Mouse (Mus musculus): ENCODE measurements around the gene Parp11. TPM values are rescaled to one million over a fixed set of nuclear protein-coding genes. Genes with fewer than 3 reads are reported as not detected.

Gene Parp11
- polyA plus RNA-seq, 1 experiment from 2014 or later: 5.7 TPM

DNA sequence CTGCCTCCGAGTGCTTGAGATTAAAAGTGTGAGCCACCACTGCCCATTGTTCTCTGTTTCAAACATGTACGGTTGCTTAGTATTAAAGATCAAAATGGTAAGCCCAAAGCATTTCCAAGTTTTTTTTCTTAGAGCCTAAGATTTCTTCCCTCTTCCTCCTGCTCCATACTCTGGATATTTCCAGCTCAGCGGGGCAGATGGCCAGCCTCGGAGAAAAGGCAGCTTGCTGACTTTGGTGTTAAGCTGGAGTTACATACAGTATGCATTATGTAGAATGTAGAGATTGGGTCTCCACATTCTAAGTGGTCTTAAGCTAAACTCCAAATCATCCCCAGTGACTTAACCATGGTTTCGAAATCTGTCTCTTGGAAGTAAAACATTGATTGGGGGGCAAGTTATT is 21.5 kb upstream of the Parp11 start:
- H3K4me1 ChIP-seq (ENCODE audit: control insufficient read depth, low read depth, low read length): no peaks in the 10 kb centered on the region
- no peak overlapping the region for H3K4me3 ChIP-seq (ENCODE audit: low read depth, low read length)
- no peak overlapping the region for H3K4me2 ChIP-seq (ENCODE audit: low read depth, low read length)
- WGBS (ENCODE audit: insufficient replicate concordance): 61% methylated on average over 5 of the region's 5 CpGs
- no peaks in the 10 kb centered on the region for H3K36me3 ChIP-seq (ENCODE audit: control insufficient read depth, insufficient read depth)
- H3K27me3 ChIP-seq (ENCODE audit: control insufficient read depth, insufficient read depth, low read depth, low read length): no peaks in the 10 kb centered on the region; the same call in none of the 2 replicates
- no peak overlapping the region for H3K27ac ChIP-seq (ENCODE audit: low read length)
- no peak overlapping the region for H3K9ac ChIP-seq (ENCODE audit: low read depth, low read length)
- no peaks in the 10 kb centered on the region for H3K9me3 ChIP-seq (replicated peaks; ENCODE audit: control insufficient read depth, low read length)
- ATAC-seq (ENCODE audit: low read depth): no peak

DNA sequence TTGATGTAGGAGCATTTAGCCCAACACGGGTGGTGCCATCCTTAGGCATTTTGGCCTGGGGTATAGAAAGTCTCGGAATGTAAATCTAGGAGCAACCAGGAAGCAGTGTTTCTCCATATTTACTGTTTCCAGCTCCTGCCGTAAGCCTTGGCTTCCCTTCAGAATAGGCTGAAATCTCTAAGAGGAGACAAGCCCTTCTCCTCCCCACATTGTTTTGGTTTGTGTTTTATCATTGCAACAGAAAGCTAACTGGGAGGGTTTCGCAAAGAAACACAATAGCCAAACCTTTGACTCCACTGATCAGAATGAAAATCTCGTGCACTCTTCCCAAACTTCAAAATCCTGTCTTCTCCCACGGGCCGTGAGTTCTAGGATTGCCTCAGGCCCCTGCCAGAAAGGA is 15.9 kb upstream of the Parp11 start:
- Histone ChIP-seq H3K36me3 (ENCODE audit: control insufficient read depth, insufficient read depth) (no peaks in the 10 kb centered on the region), H3K9ac (ENCODE audit: low read depth, low read length) (no peak overlapping the region), H3K9me3 (replicated peaks; ENCODE audit: control insufficient read depth, low read length) (no peaks in the 10 kb centered on the region), H3K27ac (ENCODE audit: low read length) (no peak overlapping the region), H3K27me3 (ENCODE audit: control insufficient read depth, insufficient read depth, low read depth, low read length) (no peaks in the 10 kb centered on the region; the same call in 1 of the 2 replicates), H3K4me2 (ENCODE audit: low read depth, low read length) (no peak overlapping the region), H3K4me1 (ENCODE audit: control insufficient read depth, low read depth, low read length) (no peaks in the 10 kb centered on the region), H3K4me3 (ENCODE audit: low read depth, low read length) (no peak overlapping the region)
- ATAC-seq (ENCODE audit: low read depth): no peak
- WGBS (ENCODE audit: insufficient replicate concordance): 49% methylated on average over 7 of the region's 7 CpGs

GRCm38 (mm10) chr6:127431196-127431766 is 15.4 kb upstream of the Parp11 start:
- Histone ChIP-seq H3K27ac (ENCODE audit: low read length) (no peak overlapping the region), H3K27me3 (ENCODE audit: control insufficient read depth, insufficient read depth, low read depth, low read length) (no peaks in the 10 kb centered on the region; the same call in 1 of the 2 replicates), H3K4me3 (ENCODE audit: low read depth, low read length) (no peak overlapping the region), H3K4me2 (ENCODE audit: low read depth, low read length) (no peak overlapping the region), H3K36me3 (ENCODE audit: control insufficient read depth, insufficient read depth) (no peaks in the 10 kb centered on the region), H3K9me3 (replicated peaks; ENCODE audit: control insufficient read depth, low read length) (no peaks in the 10 kb centered on the region), H3K9ac (ENCODE audit: low read depth, low read length) (no peak overlapping the region), H3K4me1 (ENCODE audit: control insufficient read depth, low read depth, low read length) (no peaks in the 10 kb centered on the region)
- WGBS (ENCODE audit: insufficient replicate concordance): 52% methylated on average over 6 of the region's 6 CpGs
- no peak for ATAC-seq (ENCODE audit: low read depth)

DNA sequence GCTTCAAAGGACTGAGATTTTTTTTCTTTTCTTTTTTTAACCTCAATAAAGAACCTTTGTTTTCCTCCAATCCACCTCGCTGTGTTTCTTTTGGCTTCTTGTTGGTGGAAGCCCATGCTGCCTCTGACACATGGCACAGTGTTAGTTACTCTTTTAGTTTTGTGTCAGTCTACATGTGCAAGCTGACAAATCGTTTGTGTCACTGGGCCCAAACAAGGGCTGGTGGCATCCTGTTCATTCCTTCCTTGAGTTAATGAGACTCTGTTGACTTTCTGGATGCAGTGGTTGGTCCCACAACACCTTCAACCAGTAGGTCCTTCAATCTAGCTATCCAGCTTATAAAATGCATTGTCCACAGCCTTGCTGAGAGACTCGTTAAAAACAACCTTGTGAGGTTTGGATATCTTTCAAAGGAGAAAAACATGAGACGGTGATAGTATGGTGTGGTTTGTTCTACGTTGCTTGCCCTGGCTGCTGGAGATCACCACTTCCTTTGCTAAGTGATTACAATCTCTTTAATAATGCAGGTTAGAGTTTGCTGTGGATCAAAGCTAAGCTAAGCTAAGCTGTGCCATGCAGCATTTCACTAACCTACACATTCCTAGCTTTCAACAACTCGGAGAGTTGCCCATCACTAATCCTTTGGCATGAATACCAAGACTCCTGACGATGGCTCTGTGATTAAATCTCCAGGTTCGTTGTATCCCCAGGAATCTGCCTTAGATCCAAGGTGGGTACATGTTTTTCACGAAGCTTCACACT is 12.6 kb upstream of the Parp11 start:
- no peaks in the 10 kb centered on the region for H3K36me3 ChIP-seq (ENCODE audit: control insufficient read depth, insufficient read depth)
- no peaks in the 10 kb centered on the region for H3K27me3 ChIP-seq (ENCODE audit: control insufficient read depth, insufficient read depth, low read depth, low read length)
- H3K4me2 ChIP-seq (ENCODE audit: low read depth, low read length): no peak overlapping the region
- no peaks in the 10 kb centered on the region for H3K9me3 ChIP-seq (replicated peaks; ENCODE audit: control insufficient read depth, low read length)
- ATAC-seq (ENCODE audit: low read depth): no peak
- WGBS (ENCODE audit: insufficient replicate concordance): 37% methylated on average over 9 of the region's 9 CpGs
- no peak overlapping the region for H3K9ac ChIP-seq (ENCODE audit: low read depth, low read length)
- no peaks in the 10 kb centered on the region for H3K4me1 ChIP-seq (ENCODE audit: control insufficient read depth, low read depth, low read length)
- no peak overlapping the region for H3K4me3 ChIP-seq (ENCODE audit: low read depth, low read length)
- no peak overlapping the region for H3K27ac ChIP-seq (ENCODE audit: low read length)

DNA sequence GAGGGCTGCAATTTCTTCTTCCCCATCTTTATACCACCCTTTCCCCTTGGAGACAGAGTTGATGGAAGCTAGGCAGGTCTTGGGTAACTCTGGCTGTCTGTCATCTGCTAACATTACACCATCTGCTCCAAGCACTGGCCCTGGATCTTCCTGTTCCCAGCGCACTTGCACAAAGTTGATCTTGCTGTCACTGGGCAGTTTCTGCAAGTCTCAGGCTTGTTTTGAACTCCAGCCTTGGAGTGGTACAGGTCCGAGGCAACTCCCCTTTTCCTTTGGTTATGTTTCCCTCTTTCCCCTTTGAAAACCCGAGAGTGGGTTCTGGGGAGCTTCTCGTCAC is 12.0 kb upstream of the Parp11 start:
- ATAC-seq (ENCODE audit: low read depth): no peak
- Histone ChIP-seq H3K36me3 (ENCODE audit: control insufficient read depth, insufficient read depth) (no peaks in the 10 kb centered on the region), H3K9me3 (replicated peaks; ENCODE audit: control insufficient read depth, low read length) (no peaks in the 10 kb centered on the region), H3K4me3 (ENCODE audit: low read depth, low read length) (no peak overlapping the region), H3K4me2 (ENCODE audit: low read depth, low read length) (no peak overlapping the region), H3K4me1 (ENCODE audit: control insufficient read depth, low read depth, low read length) (no peaks in the 10 kb centered on the region), H3K9ac (ENCODE audit: low read depth, low read length) (no peak overlapping the region), H3K27me3 (ENCODE audit: control insufficient read depth, insufficient read depth, low read depth, low read length) (no peaks in the 10 kb centered on the region; the same call in 1 of the 2 replicates), H3K27ac (ENCODE audit: low read length) (no peak overlapping the region)
- 63% methylated on average over 4 of the region's 4 CpGs for WGBS (ENCODE audit: insufficient replicate concordance)

GRCm38 (mm10) chr6:127439063-127439462 is 7.6 kb upstream of the Parp11 start:
- 28% methylated on average over 3 of the region's 3 CpGs for WGBS (ENCODE audit: insufficient replicate concordance)
- Histone ChIP-seq H3K27me3 (ENCODE audit: control insufficient read depth, insufficient read depth, low read depth, low read length) (no peaks in the 10 kb centered on the region; the same call in 1 of the 2 replicates), H3K9ac (ENCODE audit: low read depth, low read length) (no peak overlapping the region), H3K27ac (ENCODE audit: low read length) (no peak overlapping the region), H3K4me1 (ENCODE audit: control insufficient read depth, low read depth, low read length) (peaks cover 9% of the 10 kb centered on the region), H3K4me2 (ENCODE audit: low read depth, low read length) (no peak overlapping the region), H3K4me3 (ENCODE audit: low read depth, low read length) (no peak overlapping the region), H3K9me3 (replicated peaks; ENCODE audit: control insufficient read depth, low read length) (no peaks in the 10 kb centered on the region), H3K36me3 (ENCODE audit: control insufficient read depth, insufficient read depth) (no peaks in the 10 kb centered on the region)
- no peak for ATAC-seq (ENCODE audit: low read depth)

- WGBS (ENCODE audit: insufficient replicate concordance): 76% methylated on average over 5 of the region's 5 CpGs
- Histone ChIP-seq H3K4me3 (ENCODE audit: low read depth, low read length) (no peak overlapping the region), H3K27ac (ENCODE audit: low read length) (no peak overlapping the region), H3K27me3 (ENCODE audit: control insufficient read depth, insufficient read depth, low read depth, low read length) (no peaks in the 10 kb centered on the region; the same call in 1 of the 2 replicates), H3K36me3 (ENCODE audit: control insufficient read depth, insufficient read depth) (no peaks in the 10 kb centered on the region), H3K9me3 (replicated peaks; ENCODE audit: control insufficient read depth, low read length) (no peaks in the 10 kb centered on the region), H3K4me1 (ENCODE audit: control insufficient read depth, low read depth, low read length) (peaks cover 10% of the 10 kb centered on the region), H3K4me2 (ENCODE audit: low read depth, low read length) (no peak overlapping the region), H3K9ac (ENCODE audit: low read depth, low read length) (no peak overlapping the region)
- ATAC-seq (ENCODE audit: low read depth): no peak
Observed at GRCm38 (mm10) chr6:127439540-127440195, 7.0 kb upstream of the Parp11 start.

DNA sequence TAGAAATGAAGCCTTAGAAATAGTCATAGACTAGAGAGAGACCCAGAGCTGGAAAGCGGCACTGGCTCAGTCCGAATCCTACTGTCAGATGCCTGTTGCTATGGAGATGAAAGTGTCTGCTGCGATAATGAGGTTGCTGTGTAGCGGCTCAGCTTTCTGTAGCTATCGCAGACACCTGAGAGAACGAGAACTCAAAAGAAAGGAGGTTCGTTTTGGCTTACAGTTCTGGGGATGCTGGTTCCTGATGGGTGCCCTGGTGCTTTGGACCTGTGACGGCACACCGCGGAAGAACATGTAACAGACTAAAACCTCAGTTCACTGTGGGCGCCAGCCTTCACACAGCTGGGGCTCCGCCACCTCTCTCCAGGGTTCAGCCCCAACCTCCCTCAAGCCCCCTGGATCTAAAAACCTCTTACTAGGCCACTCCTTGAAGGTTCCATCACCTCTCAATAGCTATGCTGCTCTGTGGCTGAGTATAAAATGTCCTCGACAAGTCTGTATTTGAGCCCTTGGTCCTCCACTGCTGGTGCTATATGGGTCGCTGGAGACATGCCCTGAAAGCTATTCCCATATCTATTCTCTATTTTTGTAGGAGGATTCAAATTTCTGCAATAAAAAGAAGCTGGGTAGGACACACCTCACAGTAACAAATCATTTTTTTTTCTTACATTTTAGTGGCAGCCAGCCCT is 6.1 kb upstream of the Parp11 start:
- no peak overlapping the region for H3K4me2 ChIP-seq (ENCODE audit: low read depth, low read length)
- WGBS (ENCODE audit: insufficient replicate concordance): 59% methylated on average over 14 of the region's 14 CpGs
- no peak overlapping the region for H3K9ac ChIP-seq (ENCODE audit: low read depth, low read length)
- H3K4me3 ChIP-seq (ENCODE audit: low read depth, low read length): no peak overlapping the region
- H3K36me3 ChIP-seq (ENCODE audit: control insufficient read depth, insufficient read depth): no peaks in the 10 kb centered on the region
- no peak overlapping the region for H3K27ac ChIP-seq (ENCODE audit: low read length)
- peaks cover 16% of the 10 kb centered on the region for H3K4me1 ChIP-seq (ENCODE audit: control insufficient read depth, low read depth, low read length)
- H3K27me3 ChIP-seq (ENCODE audit: control insufficient read depth, insufficient read depth, low read depth, low read length): no peaks in the 10 kb centered on the region; the same call in 1 of the 2 replicates
- ATAC-seq (ENCODE audit: low read depth): no peak
- no peaks in the 10 kb centered on the region for H3K9me3 ChIP-seq (replicated peaks; ENCODE audit: control insufficient read depth, low read length)

All from liver, embryonic 16.5 days (tissue).